Mouse (Mus musculus) lung, postnatal 0 days (tissue): ENCODE results near the gene Alkbh4. TPM values are rescaled to one million over a fixed set of nuclear protein-coding genes. Genes with fewer than 3 reads are reported as not detected.
"Not testable (repeated sequence)": the region's sequence is repeated elsewhere in the genome, so short reads cannot be mapped to it uniquely, and the experiment has no call there.

ENCODE experiments used
- ATAC-seq: fragments of 200-750 bp; cut with Nextera tagmentation; 2 replicates; pipeline ENCODE4 v1.8.0; 2017; ENCODE audit warnings: moderate library complexity
- DNase-seq: peaks from one replicate; pipeline ENCODE4 v3.0.0-alpha.2; 2016; ENCODE audit warnings: low spot score
- H3K27ac ChIP-seq: fragments of 300-500 bp; sonication (generic); 2 replicates; pipeline ENCODE4 v1.5.1; 2014; ENCODE audit warnings: antibody characterized with exemption, mild to moderate bottlenecking, low read length, mixed read lengths
- H3K27me3 ChIP-seq: fragments of 300-500 bp; sonication (generic); replicated peaks from 2 replicates; pipeline ENCODE4 v1.6.1; 2014; ENCODE audit warnings: low read length, mixed read lengths; ENCODE audit not compliant: insufficient read depth
- H3K36me3 ChIP-seq: fragments of 300-500 bp; sonication (generic); 2 replicates; pipeline ENCODE4 v1.6.1; 2014; ENCODE audit warnings: low read length, mixed read lengths; ENCODE audit not compliant: insufficient read depth
- H3K4me1 ChIP-seq: fragments of 300-500 bp; sonication (generic); 2 replicates; pipeline ENCODE4 v1.6.1; 2014; ENCODE audit warnings: antibody characterized with exemption, low read depth, low read length, mixed read lengths; ENCODE audit not compliant: insufficient read depth
- H3K4me2 ChIP-seq: fragments of 300-500 bp; sonication (generic); replicated peaks from 2 replicates; pipeline ENCODE4 v1.6.1; 2014; ENCODE audit warnings: low read depth, mild to moderate bottlenecking, low read length, moderate library complexity, mixed read lengths
- H3K4me3 ChIP-seq: fragments of 300-500 bp; sonication (generic); 2 replicates; pipeline ENCODE4 v1.5.1; 2014; ENCODE audit warnings: low read depth, low read length
- H3K9ac ChIP-seq: fragments of 300-500 bp; sonication (generic); replicated peaks from 2 replicates; pipeline ENCODE4 v1.6.1; 2014; ENCODE audit warnings: low read depth, mild to moderate bottlenecking
- H3K9me3 ChIP-seq: fragments of 300-500 bp; sonication (generic); 2 replicates; pipeline ENCODE4 v1.6.1; 2016; ENCODE audit warnings: low read length, mixed read lengths
- CTCF ChIP-seq: IDR thresholded peaks from 2 replicates; pipeline ENCODE4 v1.5.1; 2016; ENCODE audit warnings: antibody characterized with exemption, mild to moderate bottlenecking
- EP300 ChIP-seq: IDR thresholded peaks from 2 replicates; pipeline ENCODE4 v1.6.1; 2016; ENCODE audit warnings: antibody characterized with exemption, mild to moderate bottlenecking, control low read depth
- WGBS: fragments of 180-500 bp; shearing (Covaris S2); extraction: QIAGEN DNeasy Blood & Tissue Kit; methylation state at CpG from one replicate; pipeline ENCODE4 v1.1.7; 2014; 5-methylcytosine and 5-hydroxymethylcytosine counted together
- polyA plus RNA-seq: library from polyadenylated mRNA; unstranded; fragments of >200 nt; fragmentation: Nextera tagmentation; extraction: Ambion mirVana; gene quantifications from 2 replicates; pipeline ENCODE4 v1.2.1, GENCODE M21; 2015

Gene Alkbh4
- polyA plus RNA-seq, 1 experiment from 2014 or later, result 13.9 TPM

DNA sequence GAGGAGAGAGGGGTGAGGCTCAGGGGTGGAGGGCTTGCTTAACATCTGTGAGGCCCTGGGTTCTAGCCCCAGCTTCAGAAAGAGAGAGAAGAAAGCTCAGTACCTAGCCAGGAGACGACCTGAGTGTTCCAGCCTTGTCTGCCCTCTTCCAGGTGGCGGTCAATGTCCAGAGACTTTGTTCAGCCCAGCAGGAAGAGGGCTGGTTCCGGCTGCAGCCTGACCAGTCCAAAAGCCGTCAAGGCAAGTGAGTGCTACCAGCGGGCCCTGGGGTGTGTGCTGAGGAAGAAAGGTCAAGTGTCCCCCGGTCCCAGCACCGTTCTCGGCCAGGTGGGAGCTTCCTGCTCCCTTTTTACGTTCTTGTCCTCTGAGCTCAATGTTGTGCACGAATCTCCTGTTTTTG lies 37.4 kb upstream of the Alkbh4 start:
- DNase-seq, result no peak
- no peak for ATAC-seq
- H3K4me3 ChIP-seq, result no peak overlapping the region

DNA sequence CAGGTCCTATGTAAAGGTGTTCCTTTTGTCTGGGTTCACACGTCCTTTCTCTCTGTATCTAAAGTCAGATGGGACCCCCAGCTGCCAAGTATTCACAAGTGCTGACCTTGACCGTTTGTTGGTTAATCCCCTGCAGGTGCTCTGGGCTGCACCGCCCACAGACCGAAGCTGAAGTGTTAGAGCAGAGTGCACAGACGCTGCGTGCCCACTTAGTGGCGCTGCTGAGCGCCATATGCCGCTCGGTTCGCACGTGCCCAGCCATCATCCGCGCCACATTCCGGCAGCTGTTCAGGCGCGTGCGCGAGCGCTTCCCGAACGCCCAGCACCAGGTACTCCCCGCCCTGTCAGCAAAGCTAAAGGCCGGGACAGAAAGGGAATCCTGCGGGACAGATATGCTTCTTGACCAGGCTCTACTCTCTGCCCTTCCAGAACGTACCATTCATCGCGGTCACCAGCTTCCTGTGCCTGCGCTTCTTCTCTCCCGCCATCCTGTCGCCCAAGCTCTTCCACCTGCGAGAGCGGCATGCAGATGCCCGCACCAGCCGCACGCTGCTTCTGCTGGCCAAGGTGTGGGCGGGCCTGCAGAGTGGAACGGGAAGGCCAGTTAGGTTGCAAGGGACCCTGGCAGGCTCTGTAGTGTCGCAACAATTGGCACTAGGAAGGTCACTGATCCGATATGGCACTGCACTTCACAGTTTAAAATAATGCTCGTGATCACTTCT lies 33.7 kb upstream of the Alkbh4 start:
- peak; percentile 95 for TF ChIP-seq CTCF
- TF ChIP-seq EP300, result no peak
- Histone ChIP-seq H3K36me3 (no peaks in the 10 kb centered on the region), H3K9me3 (no peaks in the 10 kb centered on the region), H3K4me2 (peak overlapping the region; percentile 49), H3K27ac (no peak overlapping the region), H3K4me1 (no peaks in the 10 kb centered on the region), H3K9ac (no peak overlapping the region), H3K4me3 (no peak overlapping the region), H3K27me3 (no peaks in the 10 kb centered on the region)
- ATAC-seq (peak; percentile 92), DNase-seq (peak; percentile 87)
- WGBS, result 4% methylated on average over 41 of the region's 41 CpGs

More for the DNA sequence above, 37.4 kb upstream of the Alkbh4 start:
- H3K27me3 ChIP-seq, result no peaks in the 10 kb centered on the region
- H3K4me2 ChIP-seq, result no peak overlapping the region
- no peak overlapping the region for H3K9ac ChIP-seq
- no peaks in the 10 kb centered on the region for H3K4me1 ChIP-seq
- WGBS, result 64% methylated on average over 10 of the region's 10 CpGs
- no peaks in the 10 kb centered on the region for H3K36me3 ChIP-seq
- TF ChIP-seq CTCF (no peak), EP300 (no peak)
- no peaks in the 10 kb centered on the region for H3K9me3 ChIP-seq
- H3K27ac ChIP-seq, result no peak overlapping the region

DNA sequence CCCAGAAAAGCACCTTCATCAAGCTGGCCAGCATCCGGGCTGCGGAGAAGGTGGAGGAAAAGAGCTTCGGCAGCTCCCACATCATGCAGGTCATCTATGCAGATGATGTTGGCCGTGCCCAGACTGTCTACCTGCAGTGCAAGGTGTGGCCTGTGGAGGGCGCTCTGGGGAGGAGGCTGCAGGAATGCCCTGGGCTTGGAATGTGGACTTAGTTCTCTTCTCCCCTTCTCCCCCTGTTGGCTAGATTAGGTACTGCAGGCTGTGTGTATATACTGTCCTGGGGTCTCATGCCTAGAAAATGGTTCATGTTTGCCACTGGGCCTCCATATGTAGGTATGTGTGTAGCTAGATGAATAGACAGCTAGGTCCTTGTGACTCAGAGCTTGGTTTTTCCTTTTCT lies 31.4 kb upstream of the Alkbh4 start:
- H3K27me3 ChIP-seq, result no peaks in the 10 kb centered on the region
- no peak overlapping the region for H3K4me2 ChIP-seq
- no peaks in the 10 kb centered on the region for H3K9me3 ChIP-seq
- no peak for ATAC-seq
- no peaks in the 10 kb centered on the region for H3K4me1 ChIP-seq
- TF ChIP-seq CTCF (peak; percentile 68), EP300 (no peak)
- WGBS, result 91% methylated on average over 5 of the region's 5 CpGs
- H3K27ac ChIP-seq, result no peak overlapping the region
- no peak for DNase-seq
- H3K4me3 ChIP-seq, result no peak overlapping the region
- no peak overlapping the region for H3K9ac ChIP-seq
- H3K36me3 ChIP-seq, result no peaks in the 10 kb centered on the region

GRCm38 (mm10) chr5:136108486-136108885 lies 27.5 kb upstream of the Alkbh4 start:
- Histone ChIP-seq H3K36me3 (no peaks in the 10 kb centered on the region), H3K27me3 (no peaks in the 10 kb centered on the region), H3K27ac (no peak overlapping the region), H3K4me2 (no peak overlapping the region), H3K9ac (no peak overlapping the region), H3K4me3 (no peak overlapping the region), H3K4me1 (no peaks in the 10 kb centered on the region), H3K9me3 (no peaks in the 10 kb centered on the region)
- TF ChIP-seq CTCF, result no peak
- TF ChIP-seq EP300, result no peak
- no peak for DNase-seq
- no peak for ATAC-seq
- 37% methylated on average over 2 of the region's 2 CpGs for WGBS

GRCm38 (mm10) chr5:136109042-136109441 lies 26.9 kb upstream of the Alkbh4 start:
- WGBS, result 57% methylated on average over 3 of the region's 3 CpGs

GRCm38 (mm10) chr5:136113546-136113945 lies 22.4 kb upstream of the Alkbh4 start:
- H3K9ac ChIP-seq, H3K9me3 ChIP-seq, H3K4me1 ChIP-seq, ATAC-seq, H3K27ac ChIP-seq, H3K4me3 ChIP-seq, DNase-seq, H3K27me3 ChIP-seq, H3K36me3 ChIP-seq, H3K4me2 ChIP-seq: not testable (repeated sequence)
- WGBS, result 46% methylated on average over 4 of the region's 4 CpGs

More at GRCm38 (mm10) chr5:136109042-136109441, 26.9 kb upstream of the Alkbh4 start:
- H3K27me3 ChIP-seq, result no peaks in the 10 kb centered on the region
- no peaks in the 10 kb centered on the region for H3K36me3 ChIP-seq
- DNase-seq (no peak), ATAC-seq (no peak)
- no peak for TF ChIP-seq CTCF
- TF ChIP-seq EP300, result no peak
- no peak overlapping the region for H3K27ac ChIP-seq
- no peaks in the 10 kb centered on the region for H3K4me1 ChIP-seq
- H3K9ac ChIP-seq, result no peak overlapping the region
- H3K9me3 ChIP-seq, result no peaks in the 10 kb centered on the region
- no peak overlapping the region for H3K4me2 ChIP-seq
- no peak overlapping the region for H3K4me3 ChIP-seq
